Mouse (Mus musculus): ENCODE measurements around the gene Slc6a18.

DNA sequence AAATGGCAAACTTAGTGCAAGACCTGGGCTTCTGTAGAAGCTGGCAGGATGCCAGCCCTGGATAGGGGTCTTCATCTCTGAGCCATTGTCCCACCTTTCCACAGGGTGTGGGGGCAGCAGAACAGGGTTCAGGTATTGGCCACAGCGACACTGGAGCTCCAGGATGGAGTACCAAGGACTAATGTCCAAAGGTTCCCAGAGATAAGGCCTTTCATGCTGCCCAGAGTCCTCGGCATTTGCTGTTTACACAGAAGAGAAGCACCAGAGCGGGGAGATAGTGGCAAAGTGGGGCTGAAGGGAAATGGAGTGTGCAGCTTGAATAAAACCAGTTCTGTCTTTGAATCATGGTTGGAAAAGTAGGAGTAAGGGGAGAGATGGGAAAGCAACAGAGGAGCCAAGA is 18.7 kb upstream of the Slc6a18 start:
- TF ChIP-seq CTCF (IDR thresholded peaks at IDR 0.05; ENCODE audit: control insufficient read depth, insufficient read depth, insufficient read length) (no peak), MAX (IDR thresholded peaks at IDR 0.05) (no peak)

All from C2C12 (cell line).